Mouse (Mus musculus) CD4-positive, CD25-positive, alpha-beta regulatory T cell, adult 2 months (primary cell): ENCODE results near the gene Gaa.
"Not testable (repeated sequence)": the region's sequence is repeated elsewhere in the genome, so short reads cannot be mapped to it uniquely, and the experiment has no call there.

Experiments
- DNase-seq: peaks from one replicate; pipeline ENCODE4 v3.0.0-alpha.2; 2012; ENCODE audit warnings: low read depth, low spot score

The Gaa gene

DNA sequence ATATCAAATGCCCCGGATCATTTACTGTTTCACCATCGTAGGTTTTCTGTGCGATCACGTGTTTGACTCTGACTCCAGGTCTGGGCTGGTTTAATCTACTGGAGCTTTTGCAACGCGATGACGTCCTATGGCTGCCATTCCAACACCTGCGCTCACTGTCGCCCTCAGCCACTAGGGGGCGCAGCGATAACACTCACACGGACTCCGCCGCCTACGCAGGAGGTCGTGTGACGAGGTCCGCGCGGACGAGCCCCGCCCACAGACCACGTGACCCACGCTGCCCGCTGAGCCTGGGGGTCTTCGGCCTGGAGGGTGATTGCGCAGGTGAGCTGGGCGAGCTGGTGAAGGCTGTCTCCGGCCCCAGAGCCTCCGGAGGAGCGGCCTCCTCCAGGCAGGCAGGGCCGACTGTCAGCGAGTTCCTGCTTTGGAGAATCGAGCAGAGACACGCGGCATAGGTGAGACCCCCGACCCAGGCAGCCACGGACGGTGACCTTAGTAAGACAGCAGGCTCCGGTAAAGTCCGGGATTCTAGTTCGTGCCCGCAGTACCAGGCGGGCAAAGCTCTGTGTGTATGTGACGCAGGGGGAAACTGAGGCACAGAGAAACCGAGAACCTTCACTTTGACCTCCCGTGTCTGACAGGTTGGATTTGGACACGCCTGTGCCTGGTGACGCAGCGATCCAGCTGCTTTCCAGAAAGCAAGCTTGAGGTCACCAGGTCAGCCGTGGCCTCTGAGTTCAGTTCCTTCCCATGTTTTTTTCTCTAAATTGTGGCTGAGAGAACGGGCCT is at the start of gene Gaa:
TSS of gene Gaa (plus strand) at position 120 of the 789 bp plus-strand sequence.
- peak; percentile 99 for DNase-seq

DNA sequence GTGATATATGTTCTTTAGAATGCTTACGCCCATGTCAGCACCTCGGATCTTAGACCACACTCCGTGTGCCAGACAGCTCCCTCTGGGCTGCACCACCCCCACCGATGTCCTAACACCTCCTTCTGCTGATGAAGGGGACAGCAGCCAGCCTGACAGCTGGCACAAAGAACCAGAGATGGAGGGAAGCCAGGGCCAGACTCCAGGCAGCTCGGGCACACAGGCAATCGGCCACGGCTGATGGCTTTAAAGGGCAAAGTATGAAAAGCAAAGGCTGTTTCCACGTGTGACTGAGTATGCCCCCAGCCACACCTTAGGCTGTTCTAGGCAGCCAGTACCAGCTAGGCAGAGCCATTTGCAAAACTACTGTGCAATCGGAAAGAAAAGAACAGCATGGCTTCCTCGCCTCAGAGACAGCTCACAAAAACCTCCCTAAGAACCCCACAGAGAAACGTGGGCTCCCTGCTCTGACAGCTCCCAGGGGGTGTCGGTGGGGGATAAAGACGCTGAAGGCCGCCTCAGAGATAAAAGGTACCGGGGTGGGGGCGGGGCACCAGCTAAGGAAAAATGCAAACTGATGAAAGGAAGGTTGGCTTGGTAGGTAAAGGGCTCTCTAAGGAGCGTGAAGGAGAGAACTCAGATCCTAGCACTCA is 47.7 kb upstream of the Gaa start:
- no peak for DNase-seq

DNA sequence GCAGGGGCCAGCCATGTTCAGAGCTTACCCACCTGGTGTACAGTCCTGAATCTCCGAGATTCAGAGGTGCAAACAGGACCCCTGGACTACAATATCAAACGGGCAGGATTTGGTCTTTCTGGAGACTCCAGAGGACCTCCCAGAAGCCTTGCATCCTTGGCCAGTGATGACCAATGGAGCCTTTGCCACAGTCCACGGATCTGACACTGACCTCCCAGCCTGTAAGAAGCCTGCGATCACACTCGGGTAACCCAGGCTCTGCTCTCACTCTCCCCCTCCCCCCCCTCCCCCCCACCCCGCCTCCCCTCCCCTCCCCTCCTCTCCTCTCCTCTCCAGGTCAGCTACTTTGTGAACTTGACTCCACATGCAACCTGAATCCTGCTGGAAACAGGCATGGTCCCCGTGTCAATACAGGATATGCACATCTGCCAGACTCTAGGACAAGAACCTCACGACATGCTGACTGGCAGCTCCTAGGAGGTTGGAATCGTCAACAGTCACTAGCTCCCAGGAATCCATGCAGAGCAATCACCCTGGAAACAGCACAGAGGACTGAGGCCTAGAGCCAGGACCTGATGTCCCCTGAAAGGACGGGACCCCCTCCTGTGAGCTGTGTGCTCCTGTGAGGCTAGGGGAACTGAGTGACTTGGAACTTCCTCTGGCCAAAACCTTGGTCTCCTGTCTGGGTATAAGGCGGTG is 45.7 kb upstream of the Gaa start:
- DNase-seq = no peak

DNA sequence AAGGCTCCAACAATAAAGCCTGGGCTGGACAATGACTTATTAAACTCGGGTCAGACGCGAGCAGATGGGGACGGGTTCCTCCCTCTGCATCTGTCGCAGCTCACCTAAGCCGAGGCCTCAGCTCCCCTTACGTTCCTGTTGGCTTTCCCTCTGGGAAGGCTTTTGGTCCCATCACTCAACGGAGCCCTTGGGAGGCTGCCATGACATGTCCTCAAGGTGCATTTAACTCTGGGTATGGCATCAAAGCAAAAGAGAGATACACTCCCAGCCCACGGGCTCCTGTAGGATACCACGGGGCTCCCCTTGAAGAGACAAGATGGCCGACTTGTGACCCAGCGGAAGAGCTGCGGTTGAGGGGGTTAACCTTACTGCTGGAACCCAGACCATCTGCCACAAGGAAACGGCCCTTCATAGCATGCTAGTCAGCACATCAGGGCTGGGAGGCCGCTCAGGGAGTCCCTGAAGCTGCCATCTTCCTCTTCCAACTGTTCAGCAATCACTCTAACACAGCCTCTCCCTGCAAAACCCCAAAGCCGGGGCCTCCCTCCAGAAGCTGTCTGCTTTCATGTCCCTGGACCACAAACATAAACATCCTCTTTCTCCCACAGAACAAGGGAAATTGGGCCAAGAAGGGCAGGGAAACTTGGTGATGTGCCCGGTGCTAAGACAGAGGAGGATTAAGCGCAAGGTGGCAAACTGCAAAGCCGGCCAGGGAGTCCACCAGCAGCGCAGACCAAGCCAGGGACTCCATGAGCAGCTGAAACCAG is 44.4 kb upstream of the Gaa start:
- no peak for DNase-seq

DNA sequence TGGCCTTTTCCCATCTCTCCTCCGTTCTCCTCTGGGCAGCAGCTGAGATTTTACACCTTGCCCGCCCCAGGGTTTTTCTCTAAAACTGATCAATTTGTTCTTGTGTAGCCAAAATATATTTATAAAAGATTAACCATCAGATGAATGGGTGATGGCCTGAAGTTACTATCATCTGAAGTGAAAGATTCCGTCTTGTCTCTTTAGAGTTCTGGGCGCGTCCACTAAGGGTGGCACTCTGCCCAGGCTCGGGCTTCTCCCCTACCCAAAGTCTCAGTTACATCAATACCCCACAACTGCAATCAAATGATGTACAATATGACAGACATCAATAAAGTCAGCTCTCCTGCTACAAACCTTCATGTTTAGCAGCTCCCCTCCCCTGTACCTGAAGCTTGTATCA is 42.8 kb upstream of the Gaa start:
- no peak for DNase-seq

DNA sequence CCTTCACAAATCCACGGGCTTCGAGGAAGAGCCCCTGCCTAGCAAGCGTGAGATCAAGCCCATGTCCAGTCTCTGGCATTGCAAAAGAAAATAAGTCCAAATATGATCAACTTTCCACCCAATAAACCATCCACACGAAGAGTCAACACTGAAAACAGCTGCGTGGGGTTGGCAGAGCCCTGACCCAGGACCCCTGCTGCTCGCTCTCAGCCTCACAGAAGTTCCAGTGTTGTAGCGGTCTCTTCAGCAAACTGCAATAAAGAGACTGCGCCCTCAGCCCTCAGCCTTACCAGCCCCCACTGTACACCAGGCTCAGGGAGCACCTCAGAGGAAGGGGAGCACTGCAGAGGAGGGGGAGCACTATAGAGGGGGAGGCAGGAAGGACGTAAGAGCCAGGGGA is 42.1 kb upstream of the Gaa start:
- DNase-seq = no peak

DNA sequence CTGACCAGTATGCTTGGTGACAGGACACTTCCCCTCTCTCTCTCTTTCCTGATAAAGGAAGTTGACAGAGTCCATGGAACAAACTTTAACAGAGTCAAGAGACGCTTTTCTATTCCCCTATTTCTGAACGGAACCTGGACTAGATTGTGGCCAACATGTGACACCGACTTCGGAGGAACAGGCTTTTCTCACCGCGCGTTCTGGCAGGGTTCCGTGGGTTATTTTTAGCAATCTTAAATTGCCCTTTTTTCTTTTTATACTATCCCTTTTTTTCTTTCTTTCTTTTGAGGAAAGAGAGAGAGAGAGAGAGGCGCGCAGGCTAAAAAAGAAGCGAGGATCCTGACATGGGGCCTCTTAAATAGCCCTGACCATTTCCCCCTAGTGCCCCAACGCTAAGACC is 40.1 kb upstream of the Gaa start:
- no peak for DNase-seq

DNA sequence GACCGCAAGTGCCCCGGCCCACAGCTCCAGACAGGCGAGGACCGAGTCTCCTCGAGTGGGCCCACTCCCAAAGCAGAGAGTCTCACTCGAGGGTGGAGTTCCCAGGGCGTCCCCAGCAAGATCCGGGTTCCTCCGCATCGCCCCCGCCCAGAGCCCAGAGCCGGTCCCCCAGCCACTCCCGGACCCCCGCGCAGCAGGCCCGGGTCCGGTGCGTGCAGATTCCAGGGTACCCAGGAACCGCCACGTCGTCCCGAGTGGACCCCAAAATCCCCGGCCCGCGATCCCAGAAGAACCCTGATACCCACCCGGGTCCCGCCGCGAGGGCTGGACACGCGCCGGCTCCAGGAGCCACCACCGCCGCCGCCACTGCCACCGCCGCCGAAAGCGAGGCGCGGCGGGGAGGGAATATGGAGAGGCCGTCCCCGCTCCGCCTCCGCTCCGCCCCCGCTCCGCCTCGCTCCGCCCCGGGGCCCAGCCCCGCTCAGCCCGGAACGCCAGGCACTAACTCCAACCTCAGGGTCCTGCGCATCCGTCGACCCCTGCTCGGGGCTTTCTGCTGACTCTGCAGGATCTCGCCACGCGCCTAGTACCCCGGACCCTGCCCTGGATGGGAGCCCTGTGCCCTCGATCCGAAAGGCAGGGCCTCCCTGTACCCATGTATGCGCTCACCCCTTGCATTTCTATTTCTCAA is 39.5 kb upstream of the Gaa start, which contains the start of the genes Tbc1d16 and Ccdc40:
TSS of gene Tbc1d16 (minus strand) at position 409 of the 691 bp plus-strand sequence.
TSS of gene Ccdc40 (plus strand) at position 482 of the 691 bp plus-strand sequence.
- peak; percentile 84 for DNase-seq

DNA sequence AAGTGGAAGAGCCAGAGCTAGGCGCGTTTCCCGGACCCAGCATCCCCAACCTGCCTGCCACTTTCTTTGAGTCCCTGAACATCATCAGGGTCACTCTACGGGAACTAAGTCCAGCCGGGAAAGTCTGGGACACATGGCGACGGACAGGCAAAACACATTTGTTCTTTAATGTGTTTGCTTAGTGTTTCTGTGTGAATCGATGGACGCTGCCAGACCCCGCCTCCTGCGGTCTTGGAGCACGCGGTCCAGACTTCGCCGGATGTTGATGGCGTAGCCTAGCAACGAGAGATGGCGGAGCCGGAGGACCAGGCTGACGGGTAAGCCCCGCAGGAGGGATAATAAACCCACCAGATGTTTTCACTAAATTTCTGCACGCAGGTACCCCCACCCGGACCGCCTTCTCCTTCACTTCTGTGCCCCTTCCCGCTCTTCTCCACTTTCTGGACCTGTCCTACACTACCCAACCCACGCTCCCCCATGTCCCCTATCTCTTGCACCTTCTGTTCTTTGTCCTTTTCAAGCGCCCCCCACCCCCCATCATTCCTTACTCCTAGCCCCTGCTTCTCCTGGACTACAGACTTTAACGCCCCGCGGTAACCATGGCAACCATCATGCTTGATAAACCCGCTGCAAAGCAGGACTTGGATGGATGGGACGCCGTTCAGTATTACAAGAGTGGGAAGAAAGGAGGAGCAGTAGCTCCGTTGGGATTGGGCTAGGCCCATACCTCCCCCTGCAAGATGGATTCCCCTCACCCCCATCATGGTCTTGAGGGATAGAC is 38.7 kb upstream of the Gaa start:
- DNase-seq = peak; percentile 88

DNA sequence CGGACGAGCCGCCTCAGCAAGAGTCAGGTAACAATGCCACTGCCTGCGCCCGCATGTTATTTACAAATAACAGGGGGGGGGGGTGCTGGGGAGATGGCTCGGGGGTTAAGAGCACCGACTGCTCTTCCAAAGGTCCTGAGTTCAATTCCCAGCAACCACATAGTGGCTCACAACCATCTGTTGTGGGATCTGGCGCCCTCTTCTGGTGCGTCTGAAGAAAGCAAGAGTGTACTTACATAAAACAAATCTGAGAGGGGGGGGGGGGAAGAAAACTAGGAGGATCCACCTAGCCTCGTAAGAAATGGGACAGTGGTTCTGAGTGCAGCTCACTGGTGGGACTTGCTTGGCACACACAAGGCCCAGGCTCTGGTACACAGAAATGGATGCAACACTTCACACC is 32.9 kb upstream of the Gaa start:
- DNase-seq = peak; percentile 58

DNA sequence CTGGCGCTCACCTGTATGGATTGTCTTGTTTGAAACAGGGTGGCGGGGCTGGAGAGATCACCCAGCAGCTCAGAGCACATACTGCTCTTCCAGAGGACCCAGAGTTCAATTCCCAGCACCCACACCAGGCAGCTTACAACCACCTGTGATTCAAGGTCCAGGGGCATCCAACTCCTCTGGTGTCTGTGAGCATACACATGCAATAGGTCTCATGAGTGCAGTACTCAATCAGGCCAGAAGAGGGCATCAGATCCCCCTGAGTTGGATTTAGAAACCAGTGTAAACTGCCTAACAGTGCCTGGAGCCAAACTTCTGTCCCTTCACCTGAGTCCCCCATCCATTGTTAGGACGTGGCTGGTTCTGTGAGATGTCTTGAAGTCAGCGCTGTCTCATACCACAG is 32.1 kb upstream of the Gaa start:
- peak; percentile 85 for DNase-seq

DNA sequence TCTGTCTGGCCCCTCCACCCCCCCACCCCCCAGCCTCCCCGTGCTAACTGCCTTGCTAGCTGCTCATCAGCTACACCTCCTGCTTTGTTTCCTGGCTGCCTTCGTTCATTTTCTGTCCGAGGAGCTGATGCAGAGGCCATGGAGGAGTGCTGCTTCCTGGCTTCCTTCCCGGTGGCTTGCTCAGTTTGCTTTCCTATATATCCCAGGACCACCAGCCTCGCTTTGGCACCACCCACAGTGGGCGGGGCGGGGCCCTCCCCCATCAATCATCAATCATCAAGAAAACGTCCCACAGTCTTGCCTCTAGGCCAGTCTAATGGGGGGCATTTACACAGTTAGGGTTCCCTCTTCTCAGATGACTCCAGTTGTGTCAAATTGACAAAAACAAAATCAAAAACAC is 31.3 kb upstream of the Gaa start:
- no peak for DNase-seq

DNA sequence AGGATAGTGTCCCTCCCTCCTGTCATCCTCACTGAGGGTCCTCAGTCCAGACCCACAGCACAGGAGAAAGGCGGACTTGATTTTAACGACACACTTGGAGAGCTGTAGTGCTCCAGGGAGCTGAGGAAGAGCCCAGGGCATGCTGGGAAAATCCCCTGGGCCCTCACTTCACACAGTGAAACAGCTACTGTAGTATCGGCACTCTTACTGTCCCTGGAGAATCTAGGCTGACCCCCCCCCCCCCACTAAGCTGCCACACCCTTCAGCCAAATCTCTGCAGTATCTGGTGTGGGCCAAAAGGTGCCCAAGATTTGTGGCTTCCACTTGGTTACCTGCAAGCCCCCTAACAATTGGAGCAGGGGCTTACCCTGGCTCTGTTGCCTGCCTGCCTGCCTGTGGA is 30.7 kb upstream of the Gaa start:
- DNase-seq = no peak

DNA sequence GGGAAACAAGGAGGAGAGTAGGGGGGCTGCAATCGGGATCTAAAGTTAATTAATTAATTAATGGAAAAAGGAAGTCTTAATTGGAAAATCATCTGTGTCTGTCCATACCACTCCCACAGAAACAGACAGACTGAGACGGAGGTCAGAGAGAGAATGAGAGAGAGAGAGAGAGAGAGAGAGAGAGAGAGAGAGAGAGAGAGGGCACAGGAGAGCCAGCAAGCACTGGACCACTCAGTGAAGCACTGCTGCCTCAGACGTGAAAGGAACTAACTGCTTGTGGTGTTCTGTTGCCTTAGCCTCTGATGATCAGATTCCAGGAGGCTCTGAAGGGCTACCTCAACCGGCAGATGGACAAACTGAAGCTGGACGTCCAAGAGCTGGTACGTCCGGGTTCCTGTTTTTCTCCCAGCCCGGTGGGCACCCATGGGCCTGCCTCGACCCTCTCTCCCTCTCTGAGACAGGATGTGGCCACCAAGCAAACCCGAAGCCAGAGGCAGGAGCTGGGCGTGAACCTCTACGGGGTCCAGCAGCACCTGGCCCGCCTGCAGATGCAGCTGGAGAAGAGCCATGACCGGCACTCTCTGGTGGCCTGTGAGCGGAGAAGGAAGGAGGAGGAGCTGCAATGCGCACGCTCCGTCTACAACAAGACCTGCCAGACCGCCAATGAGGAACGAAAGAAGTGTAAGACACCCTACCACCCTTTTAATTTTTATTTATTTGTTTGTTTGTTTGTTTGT is 30.0 kb upstream of the Gaa start:
- peak; percentile 75 for DNase-seq

DNA sequence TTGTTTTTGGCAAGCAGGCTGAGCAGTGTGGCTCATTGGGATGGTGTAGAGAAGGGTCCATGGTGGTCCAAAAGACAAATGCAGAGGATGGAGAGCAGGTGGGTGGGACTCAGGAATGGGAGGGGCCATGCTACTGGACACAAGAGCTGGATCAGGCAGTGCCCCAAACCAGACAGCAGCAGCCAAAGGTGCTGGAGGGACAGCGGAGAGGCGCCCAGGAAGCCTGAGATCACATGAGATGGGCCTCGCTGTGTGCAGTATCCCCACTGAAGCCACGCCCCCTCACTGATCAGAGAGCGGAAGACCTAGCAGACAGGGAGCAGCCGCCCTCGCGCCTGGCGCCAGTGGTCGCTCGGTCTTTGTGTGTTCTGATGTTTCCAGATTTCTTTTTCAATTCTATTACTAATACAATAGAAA is 29.4 kb upstream of the Gaa start:
- DNase-seq = peak; percentile 89

DNA sequence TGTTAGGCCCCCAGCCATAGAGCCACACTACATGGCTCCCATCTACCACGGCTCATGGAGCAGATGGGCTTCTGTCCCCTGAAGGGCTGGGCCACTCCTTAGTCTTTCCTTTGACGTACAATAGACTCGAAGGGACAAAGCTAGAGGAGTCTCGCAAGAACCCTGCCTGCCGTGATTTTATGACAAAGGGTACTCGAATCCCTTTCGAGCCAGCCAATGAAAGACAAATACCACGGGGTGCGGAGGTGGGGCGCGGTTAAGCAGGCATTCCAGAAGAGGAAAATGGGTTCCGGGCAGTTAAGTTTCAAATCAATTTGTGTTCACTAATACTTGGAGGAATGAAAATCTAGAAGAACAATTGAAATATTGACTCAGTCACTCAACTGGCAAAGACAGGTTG is 28.2 kb upstream of the Gaa start:
- no peak for DNase-seq

DNA sequence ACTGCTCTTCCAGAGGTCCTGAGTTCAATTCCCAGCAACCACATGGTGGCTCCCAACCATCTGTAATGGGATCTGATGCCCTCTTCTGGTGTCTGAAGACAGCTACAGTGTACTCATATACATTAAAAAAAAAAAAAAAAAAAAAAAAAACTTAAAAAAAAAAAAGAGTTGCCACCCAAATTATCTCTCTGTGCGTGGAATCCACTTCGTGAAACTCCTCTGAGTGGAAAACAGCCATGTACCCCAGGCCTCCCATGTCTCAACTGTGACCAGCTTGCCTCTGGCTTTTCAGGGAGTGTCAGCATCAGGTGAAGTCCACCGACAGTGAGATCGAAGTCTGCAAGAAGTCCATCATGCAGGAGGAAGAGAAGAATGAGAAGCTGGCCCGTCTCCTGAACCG is 22.1 kb upstream of the Gaa start:
- DNase-seq = not testable (repeated sequence)

DNA sequence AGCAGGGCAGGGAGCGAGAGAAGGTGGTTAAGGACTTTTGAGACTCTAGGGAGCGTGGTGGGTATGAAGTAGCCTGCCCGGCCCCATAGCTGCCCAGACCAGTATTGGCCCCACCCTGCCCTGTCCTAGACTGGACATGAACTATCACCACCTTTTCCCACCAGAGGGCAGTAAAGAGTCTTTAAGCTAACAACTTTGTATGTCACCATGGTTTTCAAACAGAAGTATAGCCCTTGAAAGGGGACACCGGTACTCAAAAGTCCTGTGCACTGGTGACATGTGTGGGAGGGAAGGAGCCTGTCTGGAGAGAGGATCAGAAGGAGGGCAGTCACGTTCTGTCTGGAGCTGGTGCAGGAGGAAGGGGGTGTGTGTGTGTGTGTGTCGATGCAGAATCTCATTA is 18.7 kb upstream of the Gaa start:
- peak; percentile 75 for DNase-seq

DNA sequence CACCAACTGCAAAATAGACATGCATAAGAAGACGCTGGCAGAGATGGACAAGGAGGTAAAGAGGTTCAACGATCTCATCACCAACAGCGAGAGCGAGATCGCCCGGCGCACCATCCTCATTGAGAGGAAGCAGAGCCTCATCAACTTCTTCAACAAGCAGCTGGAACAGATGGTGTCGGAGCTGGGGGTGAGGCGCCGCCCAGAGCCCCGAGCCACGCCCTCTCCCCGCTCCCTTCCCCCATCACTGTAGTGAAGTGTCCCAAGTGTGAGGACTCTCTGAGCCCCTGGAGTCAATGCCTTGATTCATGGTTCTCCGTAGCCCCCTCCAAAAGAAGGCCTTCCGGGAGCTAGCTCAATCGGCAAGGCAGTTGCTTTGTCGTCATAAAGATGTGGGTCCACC is 16.7 kb upstream of the Gaa start:
- no peak for DNase-seq
